Mouse (Mus musculus) mature B cell (primary cell): ENCODE measurements around the gene Timm8b.
"Not testable (repeated sequence)": the region's sequence is repeated elsewhere in the genome, so short reads cannot be mapped to it uniquely, and the experiment has no call there.

Experiments
- in situ Hi-C: fragments of 300-500 bp; cut with MboI; formaldehyde crosslinking; loops from 2 replicates; pipeline ENCODE4 v1.14.3; 2019

Timm8b gene

GRCm38 (mm10) chr9:50602055-50602845 lies 1.5 kb upstream of the Timm8b start:
- in situ Hi-C loops, result no loop called here

- in situ Hi-C loops, result no loop called here
These were observed 251 bp downstream of the Timm8b start for GRCm38 (mm10) chr9:50603998-50604324.

- in situ Hi-C loops, result no loop called here
These were observed 628 bp downstream of the Timm8b start for GRCm38 (mm10) chr9:50604338-50604737.

GRCm38 (mm10) chr9:50612115-50612514 lies 8.4 kb downstream of the Timm8b start:
- in situ Hi-C loops, result no loop called here

GRCm38 (mm10) chr9:50616161-50616560 lies 12.5 kb downstream of the Timm8b start:
- in situ Hi-C loops, result no loop called here

- in situ Hi-C loops, result no loop called here
These were observed 13.3 kb downstream of the Timm8b start, which contains the start of the genes Pih1d2 and Nkapd1 for GRCm38 (mm10) chr9:50616766-50617603. Gene Pih1d2 (plus strand): TSS chr9:50617321. Gene Nkapd1 (minus strand): TSS chr9:50617464.

- in situ Hi-C loops, result no loop called here
These were observed 14.2 kb downstream of the Timm8b start for GRCm38 (mm10) chr9:50617794-50618330.

GRCm38 (mm10) chr9:50630903-50631302 lies 27.2 kb downstream of the Timm8b start:
- in situ Hi-C loops, result not testable (repeated sequence)

- in situ Hi-C loops, result no loop called here
These were observed 28.4 kb downstream of the Timm8b start for GRCm38 (mm10) chr9:50632016-50632688.

- in situ Hi-C loops, result no loop called here
These were observed 29.3 kb downstream of the Timm8b start for GRCm38 (mm10) chr9:50633059-50633458.

- in situ Hi-C loops, result no loop called here
These were observed 30.6 kb downstream of the Timm8b start for GRCm38 (mm10) chr9:50634270-50634669.

GRCm38 (mm10) chr9:50646826-50647370 lies 43.2 kb downstream of the Timm8b start:
- in situ Hi-C loops, result no loop called here

- in situ Hi-C loops, result no loop called here
These were observed 46.8 kb downstream of the Timm8b start for GRCm38 (mm10) chr9:50650503-50650902.
